Mouse (Mus musculus) bone marrow, adult 2 months (tissue): Measurements from ENCODE around the gene Esam. TPM values are rescaled to one million over a fixed set of nuclear protein-coding genes. Genes with fewer than 3 reads are reported as not detected.
A peak's percentile ranks its signal among the peaks of the same experiment; 100 is the strongest.

Experiments
- H3K27ac ChIP-seq: fragments of 200-500 bp; 2 replicates; pipeline ENCODE4 v1.5.1; 2012; ENCODE audit warnings: low read depth, mild to moderate bottlenecking, control low read depth, inconsistent platforms, low read length; ENCODE audit not compliant: control insufficient read depth, poor library complexity, insufficient read depth
- H3K4me1 ChIP-seq: fragments of 200-500 bp; 2 replicates; pipeline ENCODE4 v1.6.1; 2011; ENCODE audit warnings: low read length; ENCODE audit not compliant: control insufficient read depth, insufficient read depth
- H3K4me3 ChIP-seq: fragments of 200-500 bp; replicated peaks from 2 replicates; pipeline ENCODE3; 2011; ENCODE audit warnings: mild to moderate bottlenecking, low read depth, low read length, control low read depth; ENCODE audit not compliant: control insufficient read depth
- CTCF ChIP-seq: fragments of 200-500 bp; IDR thresholded peaks from 2 replicates; pipeline ENCODE4 v1.5.1; 2011; ENCODE audit warnings: low read length, control low read depth; ENCODE audit not compliant: control insufficient read depth, insufficient read depth
- POLR2A ChIP-seq: fragments of 200-500 bp; IDR thresholded peaks from 2 replicates; pipeline ENCODE4 v1.6.1; 2011; ENCODE audit warnings: low read depth, mild to moderate bottlenecking, control low read depth, low read length, borderline replicate concordance; ENCODE audit not compliant: control insufficient read depth
- WGBS: fragments of 180-500 bp; shearing (Covaris S2); methylation state at CpG from one replicate; pipeline ENCODE4 v1.1.7; 2018; 5-methylcytosine and 5-hydroxymethylcytosine counted together
- polyA plus RNA-seq: library from polyadenylated mRNA; stranded (reverse); fragments of >200 nt; gene quantifications from 2 replicates; pipeline ENCODE4 v1.2.4, GENCODE M21; 2011; ENCODE audit warnings: low replicate concordance; ENCODE audit not compliant: missing spikeins, insufficient read depth, insufficient read length

Gene Esam
- polyA plus RNA-seq, 1 experiment = 10.8 TPM

GRCm38 (mm10) chr9:37501170-37501569 is 26.7 kb upstream of the Esam start:
- Histone ChIP-seq H3K4me3 (no peak overlapping the region), H3K27ac (no peak overlapping the region), H3K4me1 (no peaks in the 10 kb centered on the region)
- WGBS = 81% methylated on average over 1 of the region's 1 CpGs
- TF ChIP-seq POLR2A = no peak
- no peak for TF ChIP-seq CTCF

DNA sequence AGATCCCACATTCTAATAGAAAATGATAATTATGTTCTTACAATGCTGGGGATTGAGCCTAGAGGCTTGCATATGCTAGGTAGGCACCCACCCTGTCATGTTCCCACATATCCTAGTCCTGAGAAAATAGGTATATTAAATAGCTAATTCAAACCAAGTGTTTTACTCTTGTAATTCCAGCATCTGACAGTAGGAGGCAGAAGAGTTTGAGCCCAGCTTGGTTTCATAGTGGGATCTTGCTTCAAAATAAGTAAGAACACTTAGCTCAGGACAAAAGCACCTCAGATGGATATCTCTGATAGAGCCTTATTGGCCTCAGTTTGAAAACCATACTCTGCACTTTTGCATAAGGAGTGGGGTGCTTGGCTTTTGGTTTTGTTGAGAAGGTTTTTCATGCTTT is 23.5 kb upstream of the Esam start:
- Histone ChIP-seq H3K4me3 (no peak overlapping the region), H3K27ac (no peak overlapping the region), H3K4me1 (no peaks in the 10 kb centered on the region)
- TF ChIP-seq POLR2A = no peak
- no peak for TF ChIP-seq CTCF

DNA sequence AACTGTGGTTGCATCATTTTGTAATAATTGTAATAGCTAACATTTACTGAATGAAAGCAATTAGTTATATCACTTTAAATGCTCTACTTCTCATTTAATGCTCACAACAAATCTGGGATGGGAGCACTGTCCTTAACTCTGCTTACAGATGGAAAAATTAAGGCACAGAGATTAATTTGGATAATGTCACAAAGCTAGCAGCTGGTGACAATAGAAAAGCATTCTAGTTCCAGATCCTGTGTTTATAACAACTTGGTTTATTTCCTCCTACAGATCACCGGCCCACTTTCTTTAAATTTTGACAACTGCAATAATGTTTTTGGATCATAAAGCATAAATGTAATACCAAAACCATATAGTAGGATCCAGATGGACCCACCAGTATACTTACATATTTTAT is 21.9 kb upstream of the Esam start:
- Histone ChIP-seq H3K27ac (no peak overlapping the region), H3K4me1 (no peaks in the 10 kb centered on the region), H3K4me3 (no peak overlapping the region)
- TF ChIP-seq CTCF (no peak), POLR2A (no peak)
- 88% methylated on average over 1 of the region's 1 CpGs for WGBS

- TF ChIP-seq CTCF (0 out of 2 replicates have a peak, but pooled peaks have one; percentile 14), POLR2A (no peak)
- no peak overlapping the region for H3K4me3 ChIP-seq
- WGBS = 79% methylated on average over 2 of the region's 2 CpGs
- no peak overlapping the region for H3K27ac ChIP-seq
- H3K4me1 ChIP-seq = peaks cover under 1% of the 10 kb centered on the region
These were observed 15.8 kb upstream of the Esam start for GRCm38 (mm10) chr9:37512097-37512496.

- TF ChIP-seq CTCF (no peak), POLR2A (no peak)
- Histone ChIP-seq H3K4me1 (peaks cover 2% of the 10 kb centered on the region), H3K27ac (no peak overlapping the region), H3K4me3 (no peak overlapping the region)
- 81% methylated on average over 3 of the region's 3 CpGs for WGBS
These were observed 13.4 kb upstream of the Esam start for GRCm38 (mm10) chr9:37514456-37514855.

GRCm38 (mm10) chr9:37517467-37517866 is 10.4 kb upstream of the Esam start:
- no peak for TF ChIP-seq POLR2A
- Histone ChIP-seq H3K4me1 (peaks cover 2% of the 10 kb centered on the region), H3K4me3 (no peak overlapping the region), H3K27ac (no peak overlapping the region)
- WGBS = 11% methylated on average over 1 of the region's 1 CpGs

GRCm38 (mm10) chr9:37518991-37519390 is 8.9 kb upstream of the Esam start:
- H3K27ac ChIP-seq = no peak overlapping the region
- H3K4me1 ChIP-seq = peaks cover 2% of the 10 kb centered on the region
- WGBS = 86% methylated on average over 8 of the region's 8 CpGs
- TF ChIP-seq CTCF (no peak), POLR2A (no peak)
- no peak overlapping the region for H3K4me3 ChIP-seq

- Histone ChIP-seq H3K27ac (no peak overlapping the region), H3K4me1 (peaks cover 2% of the 10 kb centered on the region), H3K4me3 (no peak overlapping the region)
- no peak for TF ChIP-seq POLR2A
- no peak for TF ChIP-seq CTCF
- WGBS = 81% methylated on average over 2 of the region's 2 CpGs
These were observed 7.9 kb upstream of the Esam start for GRCm38 (mm10) chr9:37519995-37520394.

DNA sequence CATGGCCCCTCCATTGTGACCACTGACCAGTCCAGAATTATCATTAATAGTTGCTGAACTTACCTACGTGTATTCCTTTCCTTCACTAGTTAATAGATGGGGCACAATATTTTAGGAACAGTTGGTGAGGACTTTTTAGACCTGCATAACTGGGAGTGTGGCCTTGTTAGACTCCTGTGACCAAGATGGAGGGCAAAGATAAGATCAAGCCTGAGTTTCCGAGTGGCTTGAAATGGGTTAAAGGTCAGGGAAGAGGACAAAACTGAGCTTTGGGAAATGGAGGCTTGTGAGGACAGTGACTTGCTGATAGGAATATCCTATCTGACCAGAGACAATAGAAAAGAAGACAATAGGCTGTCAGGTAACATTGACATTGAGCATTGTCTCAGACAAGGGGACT is 2.4 kb upstream of the Esam start:
- H3K27ac ChIP-seq = no peak overlapping the region
- TF ChIP-seq POLR2A = no peak
- TF ChIP-seq CTCF = no peak
- H3K4me1 ChIP-seq = no peaks in the 10 kb centered on the region
- H3K4me3 ChIP-seq = no peak overlapping the region
- WGBS = 78% methylated on average over 2 of the region's 2 CpGs
